Mouse (Mus musculus): Measurements from ENCODE around the gene 1700030J22Rik. TPM values are rescaled to one million over a fixed set of nuclear protein-coding genes. Genes with fewer than 3 reads are reported as not detected.
A peak's percentile ranks its signal among the peaks of the same experiment; 100 is the strongest.

Gene 1700030J22Rik
- polyA plus RNA-seq, 1 experiment from 2014 or later, result 5.6 TPM

- 89% methylated on average over 9 of the region's 9 CpGs for WGBS
- ATAC-seq (ENCODE audit: low FRiP score, low TSS enrichment) (no peak), DNase-seq (no peak)
- H3K4me3 ChIP-seq (replicated peaks; ENCODE audit: low read depth, low read length), result no peak overlapping the region
- H3K36me3 ChIP-seq (ENCODE audit: control insufficient read depth, insufficient read depth, low read length), result 0 out of 2 replicates have a peak, but pooled peaks cover 6% of the 10 kb centered on the region
- 0 out of 2 replicates have a peak overlapping the region, but pooled peaks have one; percentile 4 for H3K9ac ChIP-seq (replicated peaks; ENCODE audit: low read length)
- peaks cover 15% of the 10 kb centered on the region for H3K4me1 ChIP-seq (ENCODE audit: control insufficient read depth, insufficient read depth, low read length)
- H3K27me3 ChIP-seq (ENCODE audit: control insufficient read depth, insufficient read depth, low read length), result no peaks in the 10 kb centered on the region
- H3K4me2 ChIP-seq (ENCODE audit: low read length), result no peak overlapping the region
- H3K9me3 ChIP-seq (ENCODE audit: control insufficient read depth, low read length), result no peaks in the 10 kb centered on the region
- no peak overlapping the region for H3K27ac ChIP-seq (replicated peaks; ENCODE audit: low read depth, low read length)
These were observed 33.4 kb downstream of the 1700030J22Rik start for GRCm38 (mm10) chr8:116945169-116945910.

- Histone ChIP-seq H3K9ac (replicated peaks; ENCODE audit: low read length) (peak overlapping the region; percentile 92), H3K27me3 (ENCODE audit: control insufficient read depth, insufficient read depth, low read length) (no peaks in the 10 kb centered on the region), H3K4me2 (ENCODE audit: low read length) (peak overlapping the region; percentile 96), H3K9me3 (ENCODE audit: control insufficient read depth, low read length) (no peaks in the 10 kb centered on the region), H3K36me3 (ENCODE audit: control insufficient read depth, insufficient read depth, low read length) (0 out of 2 replicates have a peak, but pooled peaks cover 6% of the 10 kb centered on the region), H3K4me3 (replicated peaks; ENCODE audit: low read depth, low read length) (peak overlapping the region; percentile 99), H3K4me1 (ENCODE audit: control insufficient read depth, insufficient read depth, low read length) (peaks cover 15% of the 10 kb centered on the region), H3K27ac (replicated peaks; ENCODE audit: low read depth, low read length) (no peak overlapping the region)
- no peak for DNase-seq
- WGBS, result 19% methylated on average over 4 of the region's 4 CpGs
- no peak for ATAC-seq (ENCODE audit: low FRiP score, low TSS enrichment)
These were observed 34.4 kb downstream of the 1700030J22Rik start for GRCm38 (mm10) chr8:116944385-116944696.

GRCm38 (mm10) chr8:116943555-116944384 lies 35.0 kb downstream of the 1700030J22Rik start:
- 0 out of 2 replicates have a peak, but pooled peaks cover 6% of the 10 kb centered on the region for H3K36me3 ChIP-seq (ENCODE audit: control insufficient read depth, insufficient read depth, low read length)
- H3K27me3 ChIP-seq (ENCODE audit: control insufficient read depth, insufficient read depth, low read length), result no peaks in the 10 kb centered on the region
- peak overlapping the region; percentile 92 for H3K9ac ChIP-seq (replicated peaks; ENCODE audit: low read length)
- peaks cover 15% of the 10 kb centered on the region for H3K4me1 ChIP-seq (ENCODE audit: control insufficient read depth, insufficient read depth, low read length)
- ATAC-seq (ENCODE audit: low FRiP score, low TSS enrichment) (peak; percentile 83), DNase-seq (peak; percentile 48)
- under 1% methylated on average over 62 of the region's 62 CpGs for WGBS
- H3K4me2 ChIP-seq (ENCODE audit: low read length), result peak overlapping the region; percentile 96
- H3K27ac ChIP-seq (replicated peaks; ENCODE audit: low read depth, low read length), result peak overlapping the region; percentile 68
- peak overlapping the region; percentile 99 for H3K4me3 ChIP-seq (replicated peaks; ENCODE audit: low read depth, low read length)
- no peaks in the 10 kb centered on the region for H3K9me3 ChIP-seq (ENCODE audit: control insufficient read depth, low read length)

- Histone ChIP-seq H3K4me3 (replicated peaks; ENCODE audit: low read depth, low read length) (peak within 1 kb of the TSS; percentile 99), H3K27ac (replicated peaks; ENCODE audit: low read depth, low read length) (peak within 1 kb of the TSS; percentile 68), H3K9ac (replicated peaks; ENCODE audit: low read length) (peak within 1 kb of the TSS; percentile 92), H3K4me1 (ENCODE audit: control insufficient read depth, insufficient read depth, low read length) (peaks cover 15% of the 10 kb centered on the region), H3K36me3 (ENCODE audit: control insufficient read depth, insufficient read depth, low read length) (0 out of 2 replicates have a peak, but pooled peaks cover 6% of the 10 kb centered on the region), H3K4me2 (ENCODE audit: low read length) (peak within 1 kb of the TSS; percentile 96), H3K9me3 (ENCODE audit: control insufficient read depth, low read length) (no peaks in the 10 kb centered on the region), H3K27me3 (ENCODE audit: control insufficient read depth, insufficient read depth, low read length) (no peaks in the 10 kb centered on the region)
- DNase-seq, result peak; percentile 97
- WGBS, result under 1% methylated on average over 28 of the region's 46 CpGs
- ATAC-seq (ENCODE audit: low FRiP score, low TSS enrichment), result peak; percentile 91
These were observed 35.6 kb downstream of the 1700030J22Rik start, which contains the start of gene Atmin for GRCm38 (mm10) chr8:116943161-116943554. Gene Atmin, plus strand, starts transcription at chr8:116943393.

GRCm38 (mm10) chr8:116942284-116943058 lies 36.3 kb downstream of the 1700030J22Rik start:
- no peak overlapping the region for H3K9ac ChIP-seq (replicated peaks; ENCODE audit: low read length)
- ATAC-seq (ENCODE audit: low FRiP score, low TSS enrichment) (no peak), DNase-seq (peak; percentile 5)
- H3K36me3 ChIP-seq (ENCODE audit: control insufficient read depth, insufficient read depth, low read length), result 0 out of 2 replicates have a peak, but pooled peaks cover 6% of the 10 kb centered on the region
- no peaks in the 10 kb centered on the region for H3K27me3 ChIP-seq (ENCODE audit: control insufficient read depth, insufficient read depth, low read length)
- H3K4me1 ChIP-seq (ENCODE audit: control insufficient read depth, insufficient read depth, low read length), result peaks cover 15% of the 10 kb centered on the region
- WGBS, result 79% methylated on average over 12 of the region's 12 CpGs
- H3K4me3 ChIP-seq (replicated peaks; ENCODE audit: low read depth, low read length), result no peak overlapping the region
- peak overlapping the region; percentile 32; the same call in 1 of the 2 replicates for H3K4me2 ChIP-seq (ENCODE audit: low read length)
- no peaks in the 10 kb centered on the region for H3K9me3 ChIP-seq (ENCODE audit: control insufficient read depth, low read length)
- no peak overlapping the region for H3K27ac ChIP-seq (replicated peaks; ENCODE audit: low read depth, low read length)

GRCm38 (mm10) chr8:116935506-116935905 lies 43.3 kb downstream of the 1700030J22Rik start:
- no peak overlapping the region for H3K4me2 ChIP-seq (ENCODE audit: low read length)
- ATAC-seq (ENCODE audit: low FRiP score, low TSS enrichment), result no peak
- no peak overlapping the region for H3K9ac ChIP-seq (replicated peaks; ENCODE audit: low read length)
- no peaks in the 10 kb centered on the region for H3K27me3 ChIP-seq (ENCODE audit: control insufficient read depth, insufficient read depth, low read length)
- H3K36me3 ChIP-seq (ENCODE audit: control insufficient read depth, insufficient read depth, low read length), result peaks cover 14% of the 10 kb centered on the region; the same call in 1 of the 2 replicates
- no peak overlapping the region for H3K27ac ChIP-seq (replicated peaks; ENCODE audit: low read depth, low read length)
- no peaks in the 10 kb centered on the region for H3K9me3 ChIP-seq (ENCODE audit: control insufficient read depth, low read length)
- no peaks in the 10 kb centered on the region for H3K4me1 ChIP-seq (ENCODE audit: control insufficient read depth, insufficient read depth, low read length)
- 24% methylated on average over 6 of the region's 6 CpGs for WGBS
- DNase-seq, result no peak
- no peak overlapping the region for H3K4me3 ChIP-seq (replicated peaks; ENCODE audit: low read depth, low read length)

GRCm38 (mm10) chr8:116934976-116935375 lies 43.8 kb downstream of the 1700030J22Rik start:
- H3K36me3 ChIP-seq (ENCODE audit: control insufficient read depth, insufficient read depth, low read length), result peaks cover 14% of the 10 kb centered on the region; the same call in 1 of the 2 replicates
- WGBS, result 96% methylated on average over 4 of the region's 4 CpGs
- H3K27me3 ChIP-seq (ENCODE audit: control insufficient read depth, insufficient read depth, low read length), result no peaks in the 10 kb centered on the region
- DNase-seq, result no peak
- no peak overlapping the region for H3K9ac ChIP-seq (replicated peaks; ENCODE audit: low read length)
- no peaks in the 10 kb centered on the region for H3K4me1 ChIP-seq (ENCODE audit: control insufficient read depth, insufficient read depth, low read length)
- H3K4me3 ChIP-seq (replicated peaks; ENCODE audit: low read depth, low read length), result no peak overlapping the region
- H3K27ac ChIP-seq (replicated peaks; ENCODE audit: low read depth, low read length), result no peak overlapping the region
- no peaks in the 10 kb centered on the region for H3K9me3 ChIP-seq (ENCODE audit: control insufficient read depth, low read length)
- no peak for ATAC-seq (ENCODE audit: low FRiP score, low TSS enrichment)
- no peak overlapping the region for H3K4me2 ChIP-seq (ENCODE audit: low read length)

- no peak overlapping the region for H3K27ac ChIP-seq (replicated peaks; ENCODE audit: low read depth, low read length)
- no peaks in the 10 kb centered on the region for H3K4me1 ChIP-seq (ENCODE audit: control insufficient read depth, insufficient read depth, low read length)
- H3K9me3 ChIP-seq (ENCODE audit: control insufficient read depth, low read length), result no peaks in the 10 kb centered on the region
- H3K4me3 ChIP-seq (replicated peaks; ENCODE audit: low read depth, low read length), result no peak overlapping the region
- ATAC-seq (ENCODE audit: low FRiP score, low TSS enrichment) (no peak), DNase-seq (no peak)
- no peak overlapping the region for H3K9ac ChIP-seq (replicated peaks; ENCODE audit: low read length)
- H3K27me3 ChIP-seq (ENCODE audit: control insufficient read depth, insufficient read depth, low read length), result no peaks in the 10 kb centered on the region
- H3K4me2 ChIP-seq (ENCODE audit: low read length), result no peak overlapping the region
- peaks cover 10% of the 10 kb centered on the region; the same call in 1 of the 2 replicates for H3K36me3 ChIP-seq (ENCODE audit: control insufficient read depth, insufficient read depth, low read length)
- WGBS, result 87% methylated on average over 5 of the region's 5 CpGs
These were observed 50.2 kb downstream of the 1700030J22Rik start for GRCm38 (mm10) chr8:116928588-116928987.

Data from midbrain, embryonic 14.5 days (tissue).